Mouse (Mus musculus) G1E (cell line): ENCODE results near the gene Enc1.

Experiments
- GATA1 ChIP-seq: IDR thresholded peaks from 2 replicates; pipeline ENCODE4 v1.6.1; 2012; ENCODE audit warnings: borderline replicate concordance, low read length, inconsistent platforms, mixed read lengths
- GATA2 ChIP-seq: IDR thresholded peaks from 2 replicates; pipeline ENCODE4 v1.6.1; 2012; ENCODE audit warnings: low read depth, low read length, inconsistent platforms, borderline replicate concordance
- TAL1 ChIP-seq: conservative IDR thresholded peaks from 2 replicates; pipeline ENCODE4 v1.6.1; 2012; ENCODE audit warnings: low read depth, low read length, inconsistent platforms, mixed read lengths

- TF ChIP-seq TAL1 (no peak), GATA1 (no peak), GATA2 (no peak)
These were observed 51.7 kb downstream of the Enc1 start for GRCm38 (mm10) chr13:97292451-97293245.
